Mouse (Mus musculus): ENCODE measurements around the gene Swap70. TPM values are rescaled to one million over a fixed set of nuclear protein-coding genes. Genes with fewer than 3 reads are reported as not detected.
A peak's percentile ranks its signal among the peaks of the same experiment; 100 is the strongest.

The Swap70 gene
- polyA plus RNA-seq, 1 experiment from 2014 or later: 40.6 TPM

- Histone ChIP-seq H3K9ac (ENCODE audit: low read length) (no peak overlapping the region), H3K27me3 (ENCODE audit: control insufficient read depth, insufficient read depth, low read depth, low read length) (no peaks in the 10 kb centered on the region), H3K27ac (ENCODE audit: low read length) (no peak overlapping the region), H3K4me2 (ENCODE audit: low read depth, low read length) (no peak overlapping the region), H3K4me3 (ENCODE audit: low read length) (no peak overlapping the region), H3K36me3 (ENCODE audit: control insufficient read depth, insufficient read depth, low read length) (peaks cover 26% of the 10 kb centered on the region), H3K4me1 (replicated peaks; ENCODE audit: control insufficient read depth, insufficient read depth, low read length) (no peaks in the 10 kb centered on the region), H3K9me3 (ENCODE audit: control insufficient read depth, low read length) (no peaks in the 10 kb centered on the region)
- ATAC-seq (ENCODE audit: low read depth): no peak
- 88% methylated on average over 5 of the region's 5 CpGs for WGBS
Observed at GRCm38 (mm10) chr7:110277734-110278245, 56.3 kb downstream of the Swap70 start.

GRCm38 (mm10) chr7:110279183-110279582, 57.7 kb downstream of the Swap70 start:
- Histone ChIP-seq H3K9me3 (ENCODE audit: control insufficient read depth, low read length) (no peaks in the 10 kb centered on the region), H3K27ac (ENCODE audit: low read length) (no peak overlapping the region), H3K4me3 (ENCODE audit: low read length) (no peak overlapping the region), H3K9ac (ENCODE audit: low read length) (no peak overlapping the region), H3K36me3 (ENCODE audit: control insufficient read depth, insufficient read depth, low read length) (peaks cover 26% of the 10 kb centered on the region), H3K4me1 (replicated peaks; ENCODE audit: control insufficient read depth, insufficient read depth, low read length) (no peaks in the 10 kb centered on the region), H3K4me2 (ENCODE audit: low read depth, low read length) (no peak overlapping the region), H3K27me3 (ENCODE audit: control insufficient read depth, insufficient read depth, low read depth, low read length) (no peaks in the 10 kb centered on the region)
- ATAC-seq (ENCODE audit: low read depth): 0 out of 2 replicates have a peak, but pooled peaks have one; percentile 54
- 86% methylated on average over 4 of the region's 4 CpGs for WGBS

- H3K27me3 ChIP-seq (ENCODE audit: control insufficient read depth, insufficient read depth, low read depth, low read length): no peaks in the 10 kb centered on the region
- no peak overlapping the region for H3K27ac ChIP-seq (ENCODE audit: low read length)
- no peaks in the 10 kb centered on the region for H3K9me3 ChIP-seq (ENCODE audit: control insufficient read depth, low read length)
- H3K4me1 ChIP-seq (replicated peaks; ENCODE audit: control insufficient read depth, insufficient read depth, low read length): no peaks in the 10 kb centered on the region
- H3K36me3 ChIP-seq (ENCODE audit: control insufficient read depth, insufficient read depth, low read length): peaks cover 19% of the 10 kb centered on the region
- H3K4me3 ChIP-seq (ENCODE audit: low read length): no peak overlapping the region
- 82% methylated on average over 11 of the region's 11 CpGs for WGBS
- no peak for ATAC-seq (ENCODE audit: low read depth)
- no peak overlapping the region for H3K9ac ChIP-seq (ENCODE audit: low read length)
- H3K4me2 ChIP-seq (ENCODE audit: low read depth, low read length): no peak overlapping the region
Observed at GRCm38 (mm10) chr7:110281435-110282256, 60.1 kb downstream of the Swap70 start.

GRCm38 (mm10) chr7:110282797-110283196, 61.3 kb downstream of the Swap70 start:
- Histone ChIP-seq H3K27me3 (ENCODE audit: control insufficient read depth, insufficient read depth, low read depth, low read length) (no peaks in the 10 kb centered on the region), H3K4me3 (ENCODE audit: low read length) (no peak overlapping the region), H3K9me3 (ENCODE audit: control insufficient read depth, low read length) (no peaks in the 10 kb centered on the region), H3K4me1 (replicated peaks; ENCODE audit: control insufficient read depth, insufficient read depth, low read length) (peaks cover 9% of the 10 kb centered on the region), H3K9ac (ENCODE audit: low read length) (no peak overlapping the region), H3K36me3 (ENCODE audit: control insufficient read depth, insufficient read depth, low read length) (peaks cover 19% of the 10 kb centered on the region), H3K4me2 (ENCODE audit: low read depth, low read length) (no peak overlapping the region), H3K27ac (ENCODE audit: low read length) (no peak overlapping the region)
- WGBS: 74% methylated on average over 11 of the region's 11 CpGs
- no peak for ATAC-seq (ENCODE audit: low read depth)

GRCm38 (mm10) chr7:110283484-110284275, 62.2 kb downstream of the Swap70 start:
- Histone ChIP-seq H3K4me3 (ENCODE audit: low read length) (no peak overlapping the region), H3K27me3 (ENCODE audit: control insufficient read depth, insufficient read depth, low read depth, low read length) (no peaks in the 10 kb centered on the region), H3K9me3 (ENCODE audit: control insufficient read depth, low read length) (no peaks in the 10 kb centered on the region), H3K27ac (ENCODE audit: low read length) (no peak overlapping the region), H3K9ac (ENCODE audit: low read length) (no peak overlapping the region), H3K4me2 (ENCODE audit: low read depth, low read length) (no peak overlapping the region), H3K36me3 (ENCODE audit: control insufficient read depth, insufficient read depth, low read length) (peaks cover 19% of the 10 kb centered on the region), H3K4me1 (replicated peaks; ENCODE audit: control insufficient read depth, insufficient read depth, low read length) (peaks cover 18% of the 10 kb centered on the region)
- 80% methylated on average over 6 of the region's 6 CpGs for WGBS
- ATAC-seq (ENCODE audit: low read depth): no peak

- no peak for ATAC-seq (ENCODE audit: low read depth)
- H3K9ac ChIP-seq (ENCODE audit: low read length): no peak overlapping the region
Observed at GRCm38 (mm10) chr7:110285076-110285848, 63.8 kb downstream of the Swap70 start.

GRCm38 (mm10) chr7:110285849-110286151, 64.3 kb downstream of the Swap70 start:
- no peak overlapping the region for H3K27ac ChIP-seq (ENCODE audit: low read length)
- H3K27me3 ChIP-seq (ENCODE audit: control insufficient read depth, insufficient read depth, low read depth, low read length): no peaks in the 10 kb centered on the region
- WGBS: 71% methylated on average over 3 of the region's 3 CpGs
- no peak overlapping the region for H3K4me3 ChIP-seq (ENCODE audit: low read length)
- H3K4me1 ChIP-seq (replicated peaks; ENCODE audit: control insufficient read depth, insufficient read depth, low read length): peaks cover 21% of the 10 kb centered on the region
- H3K4me2 ChIP-seq (ENCODE audit: low read depth, low read length): no peak overlapping the region
- peaks cover 10% of the 10 kb centered on the region for H3K36me3 ChIP-seq (ENCODE audit: control insufficient read depth, insufficient read depth, low read length)
- no peak overlapping the region for H3K9ac ChIP-seq (ENCODE audit: low read length)
- no peaks in the 10 kb centered on the region for H3K9me3 ChIP-seq (ENCODE audit: control insufficient read depth, low read length)
- ATAC-seq (ENCODE audit: low read depth): no peak

More at GRCm38 (mm10) chr7:110285076-110285848, 63.8 kb downstream of the Swap70 start:
- Histone ChIP-seq H3K4me3 (ENCODE audit: low read length) (no peak overlapping the region), H3K9me3 (ENCODE audit: control insufficient read depth, low read length) (no peaks in the 10 kb centered on the region), H3K36me3 (ENCODE audit: control insufficient read depth, insufficient read depth, low read length) (peaks cover 12% of the 10 kb centered on the region), H3K27ac (ENCODE audit: low read length) (no peak overlapping the region), H3K27me3 (ENCODE audit: control insufficient read depth, insufficient read depth, low read depth, low read length) (no peaks in the 10 kb centered on the region), H3K4me1 (replicated peaks; ENCODE audit: control insufficient read depth, insufficient read depth, low read length) (peaks cover 21% of the 10 kb centered on the region), H3K4me2 (ENCODE audit: low read depth, low read length) (no peak overlapping the region)
- 87% methylated on average over 12 of the region's 12 CpGs for WGBS

- Histone ChIP-seq H3K27me3 (ENCODE audit: control insufficient read depth, insufficient read depth, low read depth, low read length) (no peaks in the 10 kb centered on the region), H3K36me3 (ENCODE audit: control insufficient read depth, insufficient read depth, low read length) (peaks cover 6% of the 10 kb centered on the region; the same call in 1 of the 2 replicates), H3K4me2 (ENCODE audit: low read depth, low read length) (no peak overlapping the region), H3K27ac (ENCODE audit: low read length) (no peak overlapping the region), H3K4me1 (replicated peaks; ENCODE audit: control insufficient read depth, insufficient read depth, low read length) (peaks cover 21% of the 10 kb centered on the region), H3K9ac (ENCODE audit: low read length) (no peak overlapping the region), H3K9me3 (ENCODE audit: control insufficient read depth, low read length) (no peaks in the 10 kb centered on the region), H3K4me3 (ENCODE audit: low read length) (no peak overlapping the region)
- no peak for ATAC-seq (ENCODE audit: low read depth)
- 71% methylated on average over 8 of the region's 8 CpGs for WGBS
Observed at GRCm38 (mm10) chr7:110286198-110286732, 64.8 kb downstream of the Swap70 start.
